Mouse (Mus musculus): ENCODE data around the gene Nop10. TPM values are rescaled to one million over a fixed set of nuclear protein-coding genes. Genes with fewer than 3 reads are reported as not detected.

The Nop10 gene
- total RNA-seq, 1 experiment from 2014 or later: 47.8 TPM

DNA sequence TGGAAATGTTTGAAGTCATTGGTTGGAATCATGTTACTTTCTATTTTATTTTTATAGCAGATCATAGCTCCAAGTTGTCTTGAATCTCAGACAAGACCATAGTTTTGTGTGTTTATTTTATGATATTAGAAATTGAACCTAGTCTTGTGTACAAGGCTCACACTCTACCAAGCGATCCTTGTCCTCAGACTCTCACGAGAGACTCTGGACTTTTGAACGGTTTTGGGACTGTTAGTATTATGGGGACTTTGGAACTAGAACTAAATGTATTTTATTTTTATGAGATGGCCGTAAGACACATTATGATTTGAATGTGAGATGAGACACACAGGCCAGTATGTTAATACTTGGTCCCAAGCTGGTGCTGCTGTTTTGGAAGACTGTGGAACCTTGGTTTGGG, 36.5 kb downstream of the Nop10 start:
- no peak for ATAC-seq (replicated peaks; ENCODE audit: insufficient number of reproducible peaks, low FRiP score, low TSS enrichment, poor library complexity, severe bottlenecking)

DNA sequence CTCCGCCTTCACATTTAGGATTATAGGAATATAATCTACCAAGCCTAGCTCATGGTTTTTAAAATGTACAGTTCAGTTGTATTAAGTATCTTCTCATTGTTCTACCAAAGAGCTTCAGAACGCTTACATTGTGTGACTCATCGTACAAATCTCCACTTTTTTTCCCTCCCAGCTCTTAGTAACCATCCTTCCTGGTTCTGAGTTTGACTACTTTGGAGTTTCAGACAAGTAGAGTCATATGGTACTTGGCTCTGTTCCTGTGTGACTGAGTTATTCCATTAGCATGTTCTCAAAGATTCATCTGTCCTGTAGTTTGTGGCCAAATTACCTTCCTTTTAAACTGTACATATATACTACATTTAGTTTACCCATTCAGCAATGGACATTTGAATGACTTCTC, 46.9 kb downstream of the Nop10 start:
- ATAC-seq (replicated peaks; ENCODE audit: insufficient number of reproducible peaks, low FRiP score, low TSS enrichment, poor library complexity, severe bottlenecking): no peak

- no peak for ATAC-seq (replicated peaks; ENCODE audit: insufficient number of reproducible peaks, low FRiP score, low TSS enrichment, poor library complexity, severe bottlenecking)
Observed at GRCm38 (mm10) chr2:112309161-112309600, 47.5 kb downstream of the Nop10 start.

Other genes with a start within 250 kb of the Nop10 start
- gene Olfr1310, start 249.2 kb upstream of the Nop10 start, total RNA-seq (2017): not detected in 3 replicates
- not detected in 3 replicates for gene Olfr1311, start 237.5 kb upstream of the Nop10 start, total RNA-seq (2017)
- not detected in 3 replicates for gene Olfr1312, start 211.7 kb upstream of the Nop10 start, total RNA-seq (2017)
- gene Olfr1313, start 184.1 kb upstream of the Nop10 start, total RNA-seq (2017): not detected in 3 replicates
- not detected in 3 replicates for gene Olfr1314, start 165.1 kb upstream of the Nop10 start, total RNA-seq (2017)
- gene Olfr1315-ps1, start 146.5 kb upstream of the Nop10 start, total RNA-seq (2017): not detected in 3 replicates
- not detected in 3 replicates for gene Olfr1316, start 126.9 kb upstream of the Nop10 start, total RNA-seq (2017)
- not detected in 3 replicates for gene Olfr1317, start 121.6 kb upstream of the Nop10 start, total RNA-seq (2017)
- gene Olfr1318, start 107.7 kb upstream of the Nop10 start, total RNA-seq (2017): not detected in 3 replicates
- 21.3 to 55.5 TPM (median 46.2 TPM) in 3 replicates for gene Lpcat4, start 22.5 kb upstream of the Nop10 start, total RNA-seq (2017)
- gene Nutm1, start 2.6 kb upstream of the Nop10 start, total RNA-seq (2017): not detected in 3 replicates
- gene Slc12a6, start 3.9 kb downstream of the Nop10 start, total RNA-seq (2017): 175 to 238 TPM (median 221 TPM) in 3 replicates
- 0.49 to 16.1 TPM (median 12.5 TPM) in 3 replicates for gene Gm21985, start 4.4 kb downstream of the Nop10 start, total RNA-seq (2017)
- gene Emc4, start 106.1 kb downstream of the Nop10 start, total RNA-seq (2017): 33.5 to 44.1 TPM (median 34.3 TPM) in 3 replicates
- gene Katnbl1, start 117.3 kb downstream of the Nop10 start, total RNA-seq (2017): 11.0 to 20.2 TPM (median 14.8 TPM) in 3 replicates
- 12.7 to 16.9 TPM (median 16.6 TPM) in 3 replicates for gene Emc7, start 193.1 kb downstream of the Nop10 start, total RNA-seq (2017)
- not detected in 3 replicates for gene Chrm5, start 218.8 kb downstream of the Nop10 start, total RNA-seq (2017)
- gene Aven, start 231.0 kb downstream of the Nop10 start, total RNA-seq (2017): 24.7 to 36.6 TPM (median 35.7 TPM) in 3 replicates

All from monocyte, adult 5-6 weeks (primary cell).